Mouse (Mus musculus) kidney, embryonic 16.5 days (tissue): ENCODE data around the gene Hist1h4h. TPM values are rescaled to one million over a fixed set of nuclear protein-coding genes. Genes with fewer than 3 reads are reported as not detected.
"Not testable (repeated sequence)": the region's sequence is repeated elsewhere in the genome, so short reads cannot be mapped to it uniquely, and the experiment has no call there.

Source experiments
- ATAC-seq: fragments of 200-750 bp; cut with Nextera tagmentation; 2 replicates; pipeline ENCODE4 v1.8.0; 2017; ENCODE audit warnings: moderate TSS enrichment; ENCODE audit not compliant: low FRiP score, low TSS enrichment
- H3K27ac ChIP-seq: fragments of 300-500 bp; sonication (generic); 2 replicates; pipeline ENCODE4 v1.5.1; 2014; ENCODE audit warnings: low read length
- H3K27me3 ChIP-seq: fragments of 300-500 bp; sonication (generic); 2 replicates; pipeline ENCODE4 v1.6.1; 2014; ENCODE audit warnings: low read length, control low read depth, mixed read lengths; ENCODE audit not compliant: insufficient read depth
- H3K36me3 ChIP-seq: fragments of 300-500 bp; sonication (generic); 2 replicates; pipeline ENCODE4 v1.6.1; 2014; ENCODE audit warnings: low read length, control low read depth, mixed read lengths; ENCODE audit not compliant: insufficient read depth
- H3K4me1 ChIP-seq: fragments of 300-500 bp; sonication (generic); 2 replicates; pipeline ENCODE4 v1.6.1; 2014; ENCODE audit warnings: low read length, control low read depth, mixed read lengths; ENCODE audit not compliant: insufficient read depth
- H3K4me2 ChIP-seq: fragments of 300-500 bp; sonication (generic); replicated peaks from 2 replicates; pipeline ENCODE4 v1.6.1; 2014; ENCODE audit warnings: low read depth, low read length
- H3K4me3 ChIP-seq: fragments of 300-500 bp; sonication (generic); 2 replicates; pipeline ENCODE4 v1.5.1; 2014; ENCODE audit warnings: mild to moderate bottlenecking, low read length
- H3K9ac ChIP-seq: fragments of 300-500 bp; sonication (generic); replicated peaks from 2 replicates; pipeline ENCODE4 v1.6.1; 2014; ENCODE audit warnings: low read length
- H3K9me3 ChIP-seq: fragments of 300-500 bp; sonication (generic); 2 replicates; pipeline ENCODE4 v1.6.1; 2016; ENCODE audit warnings: low read length, control low read depth
- WGBS: fragments of 180-500 bp; shearing (Covaris S2); extraction: QIAGEN DNeasy Blood & Tissue Kit; methylation state at CpG from one replicate; pipeline ENCODE4 v1.1.7; 2014; 5-methylcytosine and 5-hydroxymethylcytosine counted together
- microRNA-seq: library from miRNA; unstranded; fragments of <30 nt; microRNA quantifications from one replicate; pipeline ENCODE4, GENCODE M21; 2016
- polyA plus RNA-seq: library from polyadenylated mRNA; unstranded; fragments of >200 nt; fragmentation: Nextera tagmentation; extraction: Ambion mirVana; gene quantifications from 2 replicates; pipeline ENCODE4 v1.2.1, GENCODE M21; 2015

The Hist1h4h gene
- polyA plus RNA-seq, 1 experiment from 2014 or later: 4.5 TPM

- peak overlapping the region; percentile 89 for H3K27ac ChIP-seq
- H3K4me2 ChIP-seq: peak overlapping the region; percentile 51
- H3K27me3 ChIP-seq, H3K9me3 ChIP-seq, H3K36me3 ChIP-seq, ATAC-seq: not testable (repeated sequence)
- 0 out of 2 replicates have a peak overlapping the region, but pooled peaks have one; percentile 53 for H3K9ac ChIP-seq
- under 1% methylated on average over 5 of the region's 39 CpGs for WGBS
- peaks cover 20% of the 10 kb centered on the region for H3K4me1 ChIP-seq
- peak overlapping the region; percentile 57 for H3K4me3 ChIP-seq
These were observed 43.8 kb downstream of the Hist1h4h start for GRCm38 (mm10) chr13:23574546-23575170.

GRCm38 (mm10) chr13:23575271-23575851, 44.5 kb downstream of the Hist1h4h start, which contains the start of gene Hist1h3d:
Gene Hist1h3d (plus strand): TSS chr13:23575763.
- peaks cover 15% of the 10 kb centered on the region for H3K4me1 ChIP-seq
- no peaks in the 10 kb centered on the region for H3K36me3 ChIP-seq
- H3K27ac ChIP-seq: peak within 1 kb of the TSS; percentile 89
- H3K4me3 ChIP-seq: peak within 1 kb of the TSS; percentile 54
- WGBS: under 1% methylated on average over 17 of the region's 18 CpGs
- peak within 1 kb of the TSS; percentile 79 for H3K9ac ChIP-seq
- H3K4me2 ChIP-seq: peak within 1 kb of the TSS; percentile 61
- no peaks in the 10 kb centered on the region for H3K9me3 ChIP-seq
- peak; percentile 69 for ATAC-seq
- no peaks in the 10 kb centered on the region for H3K27me3 ChIP-seq

- not testable (repeated sequence) for ATAC-seq, H3K27me3 ChIP-seq, H3K9me3 ChIP-seq, H3K36me3 ChIP-seq
- H3K4me2 ChIP-seq: peak overlapping the region; percentile 61
- peak overlapping the region; percentile 89 for H3K27ac ChIP-seq
- peak overlapping the region; percentile 54 for H3K4me3 ChIP-seq
- peak overlapping the region; percentile 79 for H3K9ac ChIP-seq
- WGBS: under 1% methylated on average over 8 of the region's 40 CpGs
- peaks cover 15% of the 10 kb centered on the region for H3K4me1 ChIP-seq
These were observed 45.0 kb downstream of the Hist1h4h start for GRCm38 (mm10) chr13:23575864-23576313.

- Histone ChIP-seq H3K9ac (peak overlapping the region; percentile 79), H3K27me3 (no peaks in the 10 kb centered on the region), H3K9me3 (no peaks in the 10 kb centered on the region), H3K36me3 (no peaks in the 10 kb centered on the region), H3K4me2 (peak overlapping the region; percentile 61), H3K27ac (peak overlapping the region; percentile 89), H3K4me3 (peak overlapping the region; percentile 54), H3K4me1 (peaks cover 15% of the 10 kb centered on the region)
- no peak for ATAC-seq
- 7% methylated on average over 7 of the region's 7 CpGs for WGBS
These were observed 45.6 kb downstream of the Hist1h4h start for GRCm38 (mm10) chr13:23576351-23576881.

- H3K36me3 ChIP-seq: no peaks in the 10 kb centered on the region
- 38% methylated on average over 6 of the region's 6 CpGs for WGBS
- ATAC-seq: no peak
- H3K27ac ChIP-seq: peak overlapping the region; percentile 89
- H3K9me3 ChIP-seq: no peaks in the 10 kb centered on the region
- H3K4me2 ChIP-seq: peak overlapping the region; percentile 61
- H3K27me3 ChIP-seq: no peaks in the 10 kb centered on the region
- peak overlapping the region; percentile 54 for H3K4me3 ChIP-seq
- peaks cover 19% of the 10 kb centered on the region for H3K4me1 ChIP-seq
- H3K9ac ChIP-seq: peak overlapping the region; percentile 79
These were observed 46.2 kb downstream of the Hist1h4h start for GRCm38 (mm10) chr13:23576906-23577639.

GRCm38 (mm10) chr13:23577835-23578234, 47.0 kb downstream of the Hist1h4h start:
- peaks cover 22% of the 10 kb centered on the region for H3K4me1 ChIP-seq
- 94% methylated on average over 1 of the region's 1 CpGs for WGBS
- no peak overlapping the region for H3K4me2 ChIP-seq
- no peaks in the 10 kb centered on the region for H3K27me3 ChIP-seq
- ATAC-seq: no peak
- H3K27ac ChIP-seq: no peak overlapping the region
- H3K9me3 ChIP-seq: no peaks in the 10 kb centered on the region
- H3K4me3 ChIP-seq: no peak overlapping the region
- H3K36me3 ChIP-seq: no peaks in the 10 kb centered on the region
- no peak overlapping the region for H3K9ac ChIP-seq

Small RNAs within 50 kb of the gene (microRNA-seq; reads per million reads assigned to microRNA genes)
- gene Gm44297 (not detected), gene Gm44359 (not detected), gene Gm44394 (not detected), gene n-TStga1 (1.4 reads per million)

Other genes with a start within 250 kb of the Hist1h4h start
- 49.9 and 54.0 TPM in 2 replicates for gene Zfp322a, start 161.8 kb upstream of the Hist1h4h start, polyA plus RNA-seq
- gene Abt1, start 107.2 kb upstream of the Hist1h4h start, polyA plus RNA-seq: 13.7 and 14.6 TPM in 2 replicates
- 0.08 and 0.11 TPM in 2 replicates for gene Btn1a1, start 65.1 kb upstream of the Hist1h4h start, polyA plus RNA-seq
- 0.50 and 0.54 TPM in 2 replicates for gene Btn2a2, start 42.2 kb upstream of the Hist1h4h start, polyA plus RNA-seq
- 4.3 TPM in 2 replicates for gene Hist1h2af, start 2.9 kb downstream of the Hist1h4h start, polyA plus RNA-seq
- gene Hist1h3g, start 4.4 kb downstream of the Hist1h4h start, polyA plus RNA-seq: 4.6 and 6.0 TPM in 2 replicates
- 0.64 and 0.92 TPM in 2 replicates for gene Hist1h2bh, start 12.3 kb downstream of the Hist1h4h start, polyA plus RNA-seq
- 0.54 and 0.82 TPM in 2 replicates for gene Hist1h3f, start 13.0 kb downstream of the Hist1h4h start, polyA plus RNA-seq
- 1.5 and 2.0 TPM in 2 replicates for gene Hist1h4f, start 20.6 kb downstream of the Hist1h4h start, polyA plus RNA-seq
- gene Hist1h1d, start 22.2 kb downstream of the Hist1h4h start, polyA plus RNA-seq: 0.37 and 0.55 TPM in 2 replicates
- 4.7 TPM in 2 replicates for gene Hist1h3e, start 31.3 kb downstream of the Hist1h4h start, polyA plus RNA-seq
- 57.3 and 57.7 TPM in 2 replicates for gene Hist1h2ae, start 40.2 kb downstream of the Hist1h4h start, polyA plus RNA-seq
- gene Hist1h2bg, start 40.3 kb downstream of the Hist1h4h start, polyA plus RNA-seq: 8.5 and 9.1 TPM in 2 replicates
- 4.3 and 4.4 TPM in 2 replicates for gene Hist1h2bf, start 43.1 kb downstream of the Hist1h4h start, polyA plus RNA-seq
- gene Hist1h2ad, start 43.3 kb downstream of the Hist1h4h start, polyA plus RNA-seq: 2.5 and 3.0 TPM in 2 replicates
- gene Hist1h3d, start 44.7 kb downstream of the Hist1h4h start, polyA plus RNA-seq: 6.1 and 6.6 TPM in 2 replicates
- gene Hist1h4d, start 50.5 kb downstream of the Hist1h4h start, polyA plus RNA-seq: 102 TPM in 2 replicates
- gene Hist1h2be, start 90.1 kb downstream of the Hist1h4h start, polyA plus RNA-seq: 3.2 and 3.3 TPM in 2 replicates
- 14.7 and 15.9 TPM in 2 replicates for gene Hist1h1e, start 91.5 kb downstream of the Hist1h4h start, polyA plus RNA-seq
- gene Hist1h2ac, start 152.9 kb downstream of the Hist1h4h start, polyA plus RNA-seq: 1.3 and 1.6 TPM in 2 replicates
- 72.4 and 78.3 TPM in 2 replicates for gene Hist1h2bc, start 153.1 kb downstream of the Hist1h4h start, polyA plus RNA-seq
- 0.26 TPM in 1 of 2 replicates, not detected in the other for gene Hist1h1t, start 164.8 kb downstream of the Hist1h4h start, polyA plus RNA-seq
- 4.5 and 5.9 TPM in 2 replicates for gene Hist1h4c, start 167.4 kb downstream of the Hist1h4h start, polyA plus RNA-seq
- gene Hfe, start 179.8 kb downstream of the Hist1h4h start, polyA plus RNA-seq: 9.3 and 9.4 TPM in 2 replicates
- 25.6 and 28.3 TPM in 2 replicates for gene Hist1h1c, start 207.8 kb downstream of the Hist1h4h start, polyA plus RNA-seq
- gene Hist1h3c, start 214.6 kb downstream of the Hist1h4h start, polyA plus RNA-seq: 6.8 and 9.7 TPM in 2 replicates
- 2.1 and 2.5 TPM in 2 replicates for gene Hist1h2bb, start 215.7 kb downstream of the Hist1h4h start, polyA plus RNA-seq
- gene Hist1h2ab, start 220.1 kb downstream of the Hist1h4h start, polyA plus RNA-seq: 33.6 and 37.8 TPM in 2 replicates
- gene Hist1h3b, start 221.2 kb downstream of the Hist1h4h start, polyA plus RNA-seq: 8.8 and 13.2 TPM in 2 replicates
- 4.6 and 6.0 TPM in 2 replicates for gene Hist1h4b, start 226.0 kb downstream of the Hist1h4h start, polyA plus RNA-seq
- gene Hist1h4a, start 230.2 kb downstream of the Hist1h4h start, polyA plus RNA-seq: 0.90 TPM in 1 of 2 replicates, not detected in the other
- 6.1 and 7.8 TPM in 2 replicates for gene Hist1h3a, start 231.3 kb downstream of the Hist1h4h start, polyA plus RNA-seq
- 0.91 and 1.7 TPM in 2 replicates for gene Hist1h1a, start 232.6 kb downstream of the Hist1h4h start, polyA plus RNA-seq
- not detected in 2 replicates for gene Trim38, start 238.9 kb downstream of the Hist1h4h start, polyA plus RNA-seq